Mouse (Mus musculus): ENCODE results near the gene Asphd2.

GRCm38 (mm10) chr5:112426635-112427034 lies 32.0 kb upstream of the Asphd2 start:
- TF ChIP-seq GATA1 (IDR thresholded peaks at IDR 0.05; ENCODE audit: borderline replicate concordance, low read length) (no peak), FLI1 (IDR thresholded peaks at IDR 0.05; ENCODE audit: low read length) (no peak)

Data from megakaryocyte, embryonic 14.5 days (primary cell).